Mouse (Mus musculus): ENCODE results near the gene Zfp113.

Zfp113 gene

GRCm38 (mm10) chr5:138155443-138155976 is at the start of gene Zfp113:
Gene Zfp113 (minus strand): TSS chr5:138155744.
- DNase-seq (ENCODE audit: low read depth, low spot score): peak; percentile 93

- DNase-seq (ENCODE audit: low read depth, low spot score): no peak
These were observed 46.5 kb upstream of the Zfp113 start for GRCm38 (mm10) chr5:138202086-138202485.

- peak; percentile 44 for DNase-seq (ENCODE audit: low read depth, low spot score)
These were observed 44.0 kb upstream of the Zfp113 start for GRCm38 (mm10) chr5:138199576-138199975.

- no peak for DNase-seq (ENCODE audit: low read depth, low spot score)
These were observed 39.9 kb upstream of the Zfp113 start for GRCm38 (mm10) chr5:138195463-138195862.

GRCm38 (mm10) chr5:138194755-138195345 is 39.3 kb upstream of the Zfp113 start:
- no peak for DNase-seq (ENCODE audit: low read depth, low spot score)

- DNase-seq (ENCODE audit: low read depth, low spot score): peak; percentile 95
These were observed 38.5 kb upstream of the Zfp113 start, which contains the start of gene Mblac1 for GRCm38 (mm10) chr5:138193771-138194727. Gene Mblac1 (plus strand): TSS chr5:138194314.

- DNase-seq (ENCODE audit: low read depth, low spot score): peak; percentile 89
These were observed 32.2 kb upstream of the Zfp113 start for GRCm38 (mm10) chr5:138187661-138188306.

GRCm38 (mm10) chr5:138186950-138187638 is 31.6 kb upstream of the Zfp113 start, which contains the start of the genes Taf6 and Cnpy4:
Gene Taf6 (minus strand): TSS chr5:138187451.
Gene Cnpy4 (plus strand): TSS chr5:138187485.
- DNase-seq (ENCODE audit: low read depth, low spot score): peak; percentile 95

- DNase-seq (ENCODE audit: low read depth, low spot score): peak; percentile 49
These were observed 17.7 kb upstream of the Zfp113 start for GRCm38 (mm10) chr5:138173217-138173616.

- DNase-seq (ENCODE audit: low read depth, low spot score): peak; percentile 97
These were observed 16.3 kb upstream of the Zfp113 start, which contains the start of the genes Ap4m1 and Mcm7 for GRCm38 (mm10) chr5:138171695-138172491. Gene Ap4m1 (plus strand): TSS chr5:138172002. Gene Mcm7 (minus strand): TSS chr5:138172422.

- DNase-seq (ENCODE audit: low read depth, low spot score): peak; percentile 98
These were observed 15.5 kb upstream of the Zfp113 start for GRCm38 (mm10) chr5:138170936-138171561.

GRCm38 (mm10) chr5:138165594-138165993 is 10.1 kb upstream of the Zfp113 start:
- no peak for DNase-seq (ENCODE audit: low read depth, low spot score)

- no peak for DNase-seq (ENCODE audit: low read depth, low spot score)
These were observed 8.1 kb upstream of the Zfp113 start for GRCm38 (mm10) chr5:138163610-138164009.

- no peak for DNase-seq (ENCODE audit: low read depth, low spot score)
These were observed 7.5 kb upstream of the Zfp113 start for GRCm38 (mm10) chr5:138163046-138163445.

GRCm38 (mm10) chr5:138160842-138161665 is 5.5 kb upstream of the Zfp113 start, which contains the start of gene Cops6:
Gene Cops6 (plus strand): TSS chr5:138161071.
- peak; percentile 93 for DNase-seq (ENCODE audit: low read depth, low spot score)

- no peak for DNase-seq (ENCODE audit: low read depth, low spot score)
These were observed 4.7 kb upstream of the Zfp113 start for GRCm38 (mm10) chr5:138160224-138160762.

- no peak for DNase-seq (ENCODE audit: low read depth, low spot score)
These were observed 1.2 kb downstream of the Zfp113 start for GRCm38 (mm10) chr5:138154390-138154789.

- peak; percentile 24 for DNase-seq (ENCODE audit: low read depth, low spot score)
These were observed 17.0 kb downstream of the Zfp113 start for GRCm38 (mm10) chr5:138138585-138138984.
